Comparison of ENCODE assay signal across 23 mouse cellular contexts in the genomic region with DNA sequence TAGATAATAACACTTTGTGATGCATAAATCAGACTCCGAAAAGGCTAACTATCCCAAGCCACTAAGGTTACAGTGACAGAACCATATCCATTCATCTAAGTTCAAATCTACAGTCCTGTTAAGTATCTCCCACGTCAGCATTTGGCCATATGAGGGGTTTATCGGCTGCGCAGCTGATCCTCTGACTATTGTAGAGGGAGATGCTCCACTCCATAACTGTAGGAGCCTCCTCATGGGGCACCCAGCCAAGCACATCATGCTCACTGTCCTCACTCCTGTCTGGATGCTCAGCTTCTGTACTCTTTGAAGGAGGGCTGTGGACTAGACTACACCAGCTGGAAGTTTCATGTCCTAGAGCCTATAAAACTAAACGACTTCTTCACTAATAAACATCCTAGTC.
DNase-seq lines count a peak whose midpoint lies in the region; ATAC-seq and TF ChIP-seq lines count a peak whose summit lies in the region.
"Had no signal": no experiment of that assay in that cellular context is flagged by ENCODE, and none has a peak within 500 bp of the region (broad histone marks: within the 10 kb centered on the region; RNA-seq: fewer than 3 reads in every experiment).

No protein-coding gene starts in this region.

- peak; percentile 76 for ATAC-seq in kidney, embryonic 15.5 days (replicated peaks; ENCODE audit: low FRiP score)
- peak; percentile 53; the same call in 1 of the 2 replicates for ATAC-seq in stomach, embryonic 15.5 days (ENCODE audit: insufficient read depth, low FRiP score, low read depth)
- no peak for ATAC-seq in stomach, postnatal 0 days (ENCODE audit: low FRiP score, low TSS enrichment)
- ATAC-seq: activated CD4-positive, CD25-positive, alpha-beta regulatory T cell, adult 4 months; forebrain, embryonic 16.5 days; Patski had no signal

- H3K9ac ChIP-seq in kidney, embryonic 15.5 days = no peak overlapping the region
- no peak overlapping the region for H3K9ac ChIP-seq in stomach, embryonic 15.5 days
- no peak overlapping the region for H3K9ac ChIP-seq in stomach, postnatal 0 days (ENCODE audit: low read length)
- H3K9ac ChIP-seq: embryonic facial prominence, embryonic 12.5 days; forebrain, embryonic 12.5 days had no signal

- no peak overlapping the region for H3K4me2 ChIP-seq in kidney, embryonic 15.5 days
- no peak overlapping the region for H3K4me2 ChIP-seq in stomach, embryonic 15.5 days
- no peak overlapping the region for H3K4me2 ChIP-seq in stomach, postnatal 0 days (replicated peaks; ENCODE audit: low read depth)
- H3K4me2 ChIP-seq: embryonic facial prominence, embryonic 12.5 days; forebrain, embryonic 12.5 days had no signal

- TF ChIP-seq POLR2A in kidney, adult 2 months (IDR thresholded peaks at IDR 0.05; ENCODE audit: low read depth, low read length) = no peak

- no peak overlapping the region for H3K4me3 ChIP-seq in kidney, embryonic 15.5 days (replicated peaks)
- no peak overlapping the region for H3K4me3 ChIP-seq in kidney, adult 2 months (ENCODE audit: insufficient read depth, low read depth, low read length)
- H3K4me3 ChIP-seq in stomach, embryonic 15.5 days (replicated peaks) = no peak overlapping the region
- no peak overlapping the region for H3K4me3 ChIP-seq in stomach, postnatal 0 days (ENCODE audit: low read depth, low read length)
- H3K4me3 ChIP-seq: embryonic facial prominence, embryonic 12.5 days; forebrain, embryonic 12.5 days; heart, embryonic 10.5 days had no signal

- 41% methylated on average over 5 of the region's 5 CpGs for WGBS in kidney, embryonic 15.5 days
- WGBS in kidney, adult 2 months = 37% methylated on average over 5 of the region's 5 CpGs
- WGBS in stomach, embryonic 15.5 days = 28% methylated on average over 5 of the region's 5 CpGs
- WGBS in stomach, postnatal 0 days = 34% methylated on average over 5 of the region's 5 CpGs

- DNase-seq in kidney, adult 18-20 months = no peak
- peak; percentile 60 for DNase-seq in kidney, postnatal 14 days
- no peak for DNase-seq in kidney, adult 2 months
- DNase-seq in stomach, postnatal 0 days (ENCODE audit: low spot score) = no peak
- DNase-seq in urinary bladder, postnatal 4 days (ENCODE audit: low spot score in 2 of 2) = peak; percentile 39 to 61
- no peak for DNase-seq in urinary bladder, postnatal 36 days (ENCODE audit: low spot score in 2 of 2)
- DNase-seq: adrenal gland, postnatal 14 days; cerebellum, adult 11-12 months; cerebellum, adult 9-10 months; cerebellum, postnatal 25 days; gastrocnemius, postnatal 10 days; heart, adult 18-20 months; heart, postnatal 10 days; heart, postnatal 4 days had no signal

- no peaks in the 10 kb centered on the region for H3K27me3 ChIP-seq in kidney, embryonic 15.5 days
- H3K27me3 ChIP-seq in kidney, adult 2 months (replicated peaks; ENCODE audit: control insufficient read depth, insufficient read depth, low read length) = no peaks in the 10 kb centered on the region; the same call in 1 of the 2 replicates
- no peaks in the 10 kb centered on the region for H3K27me3 ChIP-seq in stomach, embryonic 15.5 days (replicated peaks)
- no peaks in the 10 kb centered on the region for H3K27me3 ChIP-seq in stomach, postnatal 0 days (ENCODE audit: control insufficient read depth, insufficient read depth, low read length)
- H3K27me3 ChIP-seq: CH12.LX; embryonic facial prominence, embryonic 12.5 days; forebrain, embryonic 12.5 days; Patski had no signal

- no peaks in the 10 kb centered on the region for H3K36me3 ChIP-seq in kidney, embryonic 15.5 days
- no peaks in the 10 kb centered on the region for H3K36me3 ChIP-seq in kidney, adult 2 months (ENCODE audit: control insufficient read depth, insufficient read depth, low read length)
- no peaks in the 10 kb centered on the region for H3K36me3 ChIP-seq in stomach, embryonic 15.5 days
- H3K36me3 ChIP-seq in stomach, postnatal 0 days (ENCODE audit: control insufficient read depth, insufficient read depth, low read length) = no peaks in the 10 kb centered on the region
- H3K36me3 ChIP-seq: embryonic facial prominence, embryonic 12.5 days; forebrain, embryonic 12.5 days; heart, embryonic 10.5 days had no signal

- no peak overlapping the region for H3K27ac ChIP-seq in kidney, embryonic 15.5 days
- no peak overlapping the region for H3K27ac ChIP-seq in kidney, adult 2 months (ENCODE audit: insufficient read depth, low read depth, low read length)
- no peak overlapping the region for H3K27ac ChIP-seq in stomach, embryonic 15.5 days
- H3K27ac ChIP-seq in stomach, postnatal 0 days (replicated peaks) = no peak overlapping the region
- H3K27ac ChIP-seq: embryonic facial prominence, embryonic 12.5 days; forebrain, embryonic 12.5 days; heart, embryonic 10.5 days had no signal

- no peaks in the 10 kb centered on the region for H3K4me1 ChIP-seq in kidney, embryonic 15.5 days
- no peaks in the 10 kb centered on the region for H3K4me1 ChIP-seq in kidney, adult 2 months (ENCODE audit: control insufficient read depth, insufficient read depth, low read length)
- H3K4me1 ChIP-seq in stomach, embryonic 15.5 days = no peaks in the 10 kb centered on the region
- no peaks in the 10 kb centered on the region for H3K4me1 ChIP-seq in stomach, postnatal 0 days (replicated peaks; ENCODE audit: control insufficient read depth, insufficient read depth)
- H3K4me1 ChIP-seq: embryonic facial prominence, embryonic 12.5 days; forebrain, embryonic 12.5 days; heart, embryonic 10.5 days had no signal

- no peaks in the 10 kb centered on the region for H3K9me3 ChIP-seq in kidney, embryonic 15.5 days (replicated peaks)
- H3K9me3 ChIP-seq in stomach, embryonic 15.5 days = no peaks in the 10 kb centered on the region
- H3K9me3 ChIP-seq in stomach, postnatal 0 days (ENCODE audit: control insufficient read depth, low read length) = no peaks in the 10 kb centered on the region
- H3K9me3 ChIP-seq: embryonic facial prominence, embryonic 12.5 days; forebrain, embryonic 12.5 days; heart, embryonic 10.5 days had no signal

- TF ChIP-seq CTCF in kidney, adult 2 months (conservative IDR thresholded peaks at IDR 0.05; ENCODE audit: insufficient read depth, insufficient read length, low read depth, low read length) = no peak
- TF ChIP-seq CTCF in stomach, postnatal 0 days (IDR thresholded peaks at IDR 0.05; ENCODE audit: low read depth) = no peak

- no peak for TF ChIP-seq EP300 in stomach, postnatal 0 days (optimal IDR thresholded peaks at IDR 0.05)

Comparison
In these comparisons a context has a peak if more than half of its experiments do, and no peak if none do; other contexts are left out.
1. DNase-seq: peak in kidney, postnatal 14 days (single experiment) and urinary bladder, postnatal 4 days (2 of 2); none in kidney, adult 18-20 months (single experiment), kidney, adult 2 months (single experiment), stomach, postnatal 0 days (single experiment) and urinary bladder, postnatal 36 days (0 of 2).